Mouse (Mus musculus): Measurements from ENCODE around the gene 1700037H04Rik. TPM values are rescaled to one million over a fixed set of nuclear protein-coding genes. Genes with fewer than 3 reads are reported as not detected.

1700037H04Rik gene
- polyA plus RNA-seq, 1 experiment: 827 TPM

DNA sequence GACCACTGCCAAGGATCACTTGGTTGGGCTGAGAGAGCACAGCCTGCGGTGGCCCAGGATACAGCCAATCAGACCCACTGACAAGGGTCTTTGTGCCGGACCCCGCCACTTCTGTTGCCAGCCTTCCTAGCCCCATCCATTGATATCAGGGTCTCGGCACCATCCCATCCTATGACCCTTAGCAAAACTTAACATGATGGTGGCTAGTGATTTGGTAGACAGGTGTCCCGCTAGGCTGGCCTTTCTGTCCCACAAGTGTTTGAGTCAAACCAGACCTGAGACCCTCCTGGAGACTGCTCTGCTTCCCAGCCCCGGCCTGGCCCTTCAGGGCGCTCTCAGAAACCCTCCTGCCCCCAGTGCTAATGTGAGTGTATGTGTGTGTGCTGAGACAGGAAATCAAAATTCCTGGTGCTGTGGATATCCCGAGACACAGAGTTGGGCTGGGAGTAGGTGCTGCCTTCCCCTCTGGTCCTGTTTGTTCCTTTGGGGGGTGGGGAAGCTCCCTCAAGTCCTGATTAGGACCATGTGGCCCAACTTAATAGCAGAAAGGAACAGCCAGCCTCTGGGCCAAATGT, 25.0 kb downstream of the 1700037H04Rik start:
- H3K36me3 ChIP-seq (ENCODE audit: control insufficient read depth, insufficient read depth, low read length): no peaks in the 10 kb centered on the region
- no peak overlapping the region for H3K4me3 ChIP-seq (ENCODE audit: control insufficient read depth, low read depth, low read length)
- H3K27ac ChIP-seq (ENCODE audit: control insufficient read depth, insufficient read depth, low read depth, low read length): no peak overlapping the region
- no peaks in the 10 kb centered on the region for H3K27me3 ChIP-seq (ENCODE audit: control insufficient read depth, insufficient read depth, low read length)
- no peak for TF ChIP-seq CTCF (IDR thresholded peaks at IDR 0.05; ENCODE audit: control insufficient read depth, insufficient read depth, insufficient replicate concordance, low read depth, low read length)
- no peak for TF ChIP-seq POLR2A (IDR thresholded peaks at IDR 0.05; ENCODE audit: control insufficient read depth, low read depth, low read length)
- no peaks in the 10 kb centered on the region; the same call in 1 of the 2 replicates for H3K4me1 ChIP-seq (ENCODE audit: control insufficient read depth, insufficient read depth, low read length)

DNA sequence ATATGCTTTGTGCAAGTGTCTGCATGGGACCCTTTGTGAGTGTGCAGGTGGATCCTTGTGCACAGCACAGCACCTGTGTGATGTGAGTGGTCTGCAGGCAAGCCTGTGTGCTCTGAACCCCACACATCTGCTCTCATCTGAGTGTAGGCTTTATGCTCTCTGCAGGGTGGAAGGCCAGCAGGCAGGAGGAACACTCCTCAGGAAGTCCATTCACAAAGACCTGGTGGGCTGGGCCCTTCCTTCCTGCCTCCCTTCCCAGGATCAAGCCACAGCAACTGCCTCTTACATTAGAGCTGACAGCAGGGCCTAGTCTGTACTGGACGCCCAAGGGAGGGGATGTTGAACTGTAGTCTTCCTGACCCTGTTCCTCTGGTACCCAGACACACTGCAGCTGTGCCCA, 25.5 kb downstream of the 1700037H04Rik start:
- Histone ChIP-seq H3K36me3 (ENCODE audit: control insufficient read depth, insufficient read depth, low read length) (no peaks in the 10 kb centered on the region), H3K27ac (ENCODE audit: control insufficient read depth, insufficient read depth, low read depth, low read length) (no peak overlapping the region), H3K4me3 (ENCODE audit: control insufficient read depth, low read depth, low read length) (no peak overlapping the region), H3K27me3 (ENCODE audit: control insufficient read depth, insufficient read depth, low read length) (no peaks in the 10 kb centered on the region), H3K4me1 (ENCODE audit: control insufficient read depth, insufficient read depth, low read length) (no peaks in the 10 kb centered on the region; the same call in 1 of the 2 replicates)
- TF ChIP-seq CTCF (IDR thresholded peaks at IDR 0.05; ENCODE audit: control insufficient read depth, insufficient read depth, insufficient replicate concordance, low read depth, low read length) (no peak), POLR2A (IDR thresholded peaks at IDR 0.05; ENCODE audit: control insufficient read depth, low read depth, low read length) (no peak)

DNA sequence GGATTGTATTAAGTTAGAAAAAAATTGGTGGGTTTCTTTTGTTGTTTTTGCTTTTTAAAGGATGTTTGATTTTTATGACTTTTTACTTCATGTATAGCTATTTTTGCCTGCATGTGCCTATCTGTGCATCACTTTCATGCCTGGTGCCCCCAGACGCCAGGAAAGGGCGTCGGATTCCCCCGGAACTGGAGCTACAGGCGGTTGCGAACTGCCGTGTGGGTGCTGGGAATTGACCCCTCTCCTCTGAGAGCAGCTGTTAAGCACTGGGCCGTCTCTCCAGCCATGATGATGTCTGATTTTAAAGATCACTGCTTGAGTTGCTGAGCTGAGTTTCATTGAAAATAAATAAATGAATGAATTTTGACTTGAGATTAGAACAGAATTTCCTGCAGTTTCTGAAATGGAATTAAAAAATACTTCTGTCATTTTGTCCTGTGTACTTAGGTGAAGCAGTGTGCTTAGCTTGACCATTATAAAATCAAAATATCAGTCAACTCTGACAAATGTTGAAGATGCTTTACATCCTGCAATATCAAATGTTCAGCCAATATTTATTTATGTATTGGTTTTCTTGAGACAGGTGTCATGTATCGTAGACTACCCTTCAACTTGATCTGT, 26.8 kb downstream of the 1700037H04Rik start, which contains the start of gene Gm11037:
Gene Gm11037 (plus strand): TSS at position 568 of the 618 bp plus-strand sequence.
- Histone ChIP-seq H3K36me3 (ENCODE audit: control insufficient read depth, insufficient read depth, low read length) (no peaks in the 10 kb centered on the region), H3K27ac (ENCODE audit: control insufficient read depth, insufficient read depth, low read depth, low read length) (no peak within 1 kb of the TSS), H3K4me3 (ENCODE audit: control insufficient read depth, low read depth, low read length) (no peak within 1 kb of the TSS), H3K4me1 (ENCODE audit: control insufficient read depth, insufficient read depth, low read length) (no peaks in the 10 kb centered on the region), H3K27me3 (ENCODE audit: control insufficient read depth, insufficient read depth, low read length) (no peaks in the 10 kb centered on the region)
- TF ChIP-seq POLR2A (IDR thresholded peaks at IDR 0.05; ENCODE audit: control insufficient read depth, low read depth, low read length): no peak
- TF ChIP-seq CTCF (IDR thresholded peaks at IDR 0.05; ENCODE audit: control insufficient read depth, insufficient read depth, insufficient replicate concordance, low read depth, low read length): no peak

DNA sequence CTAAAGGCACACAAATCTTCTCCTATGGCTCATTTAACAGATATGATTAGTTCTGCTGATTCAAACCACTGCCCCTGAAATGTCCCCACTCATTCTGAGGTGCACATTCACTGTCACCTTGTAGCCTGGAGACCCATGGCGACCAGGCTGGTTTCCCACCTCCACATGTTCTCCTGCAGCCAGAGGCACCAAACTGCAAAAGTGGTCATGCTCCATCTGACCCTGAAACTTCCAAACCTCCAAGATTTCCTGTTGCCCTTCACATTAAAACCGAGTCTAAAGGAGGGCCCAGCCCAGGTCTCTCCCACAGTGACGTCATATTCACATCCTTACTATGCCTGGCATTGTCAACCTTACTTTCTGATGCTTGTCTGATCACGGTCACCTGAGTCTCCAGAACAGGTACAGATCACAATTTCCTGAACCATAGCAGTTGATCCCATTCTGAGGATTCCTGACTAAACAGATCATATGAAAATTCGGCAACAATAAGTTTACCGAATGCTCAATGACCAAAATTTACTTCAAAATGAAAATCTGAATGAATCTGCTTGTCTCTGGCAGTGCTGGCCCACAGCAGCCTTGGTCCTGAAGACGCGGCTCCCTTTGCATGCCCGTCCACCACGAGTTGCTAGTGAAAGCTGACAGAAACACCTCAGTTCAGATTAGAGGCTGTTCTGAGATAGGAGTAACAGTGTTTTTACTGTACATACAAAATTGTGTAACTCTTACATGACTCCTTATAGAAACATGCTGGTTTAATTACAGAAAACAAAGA, 27.6 kb downstream of the 1700037H04Rik start:
- TF ChIP-seq CTCF (IDR thresholded peaks at IDR 0.05; ENCODE audit: control insufficient read depth, insufficient read depth, insufficient replicate concordance, low read depth, low read length): no peak
- TF ChIP-seq POLR2A (IDR thresholded peaks at IDR 0.05; ENCODE audit: control insufficient read depth, low read depth, low read length): no peak
- H3K4me3 ChIP-seq (ENCODE audit: control insufficient read depth, low read depth, low read length): no peak overlapping the region
- H3K27ac ChIP-seq (ENCODE audit: control insufficient read depth, insufficient read depth, low read depth, low read length): no peak overlapping the region

DNA sequence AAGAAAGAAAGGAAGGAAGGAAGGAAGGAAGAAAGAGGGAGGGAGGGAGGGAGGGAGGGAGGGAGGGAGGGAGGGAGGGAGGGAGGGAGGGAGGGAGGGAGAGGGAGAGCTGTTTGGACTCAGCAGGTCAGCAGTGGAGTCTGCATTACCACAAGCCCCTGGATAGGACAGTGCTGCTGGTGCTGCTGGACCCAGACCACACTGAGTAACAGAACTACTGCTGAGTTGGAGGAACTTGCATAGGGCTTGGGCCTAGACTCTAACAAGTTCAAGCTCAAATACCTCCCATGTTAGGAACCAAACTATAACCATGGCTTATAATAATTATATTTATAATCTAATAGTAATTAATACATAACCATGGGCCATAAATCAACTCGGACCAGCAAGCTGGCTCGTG, 29.0 kb downstream of the 1700037H04Rik start:
- peaks cover 15% of the 10 kb centered on the region for H3K4me1 ChIP-seq (ENCODE audit: control insufficient read depth, insufficient read depth, low read length)

More for the DNA sequence above, 27.6 kb downstream of the 1700037H04Rik start:
- H3K27me3 ChIP-seq (ENCODE audit: control insufficient read depth, insufficient read depth, low read length): no peaks in the 10 kb centered on the region
- H3K4me1 ChIP-seq (ENCODE audit: control insufficient read depth, insufficient read depth, low read length): peaks cover 3% of the 10 kb centered on the region
- H3K36me3 ChIP-seq (ENCODE audit: control insufficient read depth, insufficient read depth, low read length): no peaks in the 10 kb centered on the region

DNA sequence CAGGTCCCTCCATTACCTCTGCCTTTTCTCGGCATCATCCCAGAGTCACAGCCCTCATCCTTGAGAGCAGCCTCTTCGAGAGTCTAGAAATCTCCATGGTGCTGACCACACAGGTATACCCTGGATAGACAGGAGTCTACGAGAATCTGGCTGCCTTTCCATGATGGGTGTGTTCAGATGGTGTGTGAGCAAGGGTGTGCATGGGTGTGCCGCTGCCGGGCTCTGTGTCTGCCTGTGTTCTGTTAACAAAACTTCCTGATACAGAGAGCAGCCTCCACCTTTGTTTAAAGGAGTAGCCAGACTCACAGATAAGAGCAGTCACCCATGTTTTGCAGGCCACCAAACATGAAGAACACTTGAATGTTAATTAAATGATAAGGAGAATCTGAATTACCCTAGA, 30.0 kb downstream of the 1700037H04Rik start:
- H3K27ac ChIP-seq (ENCODE audit: control insufficient read depth, insufficient read depth, low read depth, low read length): no peak overlapping the region
- H3K4me3 ChIP-seq (ENCODE audit: control insufficient read depth, low read depth, low read length): no peak overlapping the region
- no peak for TF ChIP-seq CTCF (IDR thresholded peaks at IDR 0.05; ENCODE audit: control insufficient read depth, insufficient read depth, insufficient replicate concordance, low read depth, low read length)
- TF ChIP-seq POLR2A (IDR thresholded peaks at IDR 0.05; ENCODE audit: control insufficient read depth, low read depth, low read length): no peak
- H3K27me3 ChIP-seq (ENCODE audit: control insufficient read depth, insufficient read depth, low read length): no peaks in the 10 kb centered on the region
- peaks cover 18% of the 10 kb centered on the region for H3K4me1 ChIP-seq (ENCODE audit: control insufficient read depth, insufficient read depth, low read length)
- no peaks in the 10 kb centered on the region for H3K36me3 ChIP-seq (ENCODE audit: control insufficient read depth, insufficient read depth, low read length)

More for the DNA sequence above, 29.0 kb downstream of the 1700037H04Rik start:
- TF ChIP-seq POLR2A (IDR thresholded peaks at IDR 0.05; ENCODE audit: control insufficient read depth, low read depth, low read length) (no peak), CTCF (IDR thresholded peaks at IDR 0.05; ENCODE audit: control insufficient read depth, insufficient read depth, insufficient replicate concordance, low read depth, low read length) (no peak)
- no peak overlapping the region for H3K4me3 ChIP-seq (ENCODE audit: control insufficient read depth, low read depth, low read length)
- no peaks in the 10 kb centered on the region for H3K27me3 ChIP-seq (ENCODE audit: control insufficient read depth, insufficient read depth, low read length)
- no peak overlapping the region for H3K27ac ChIP-seq (ENCODE audit: control insufficient read depth, insufficient read depth, low read depth, low read length)
- no peaks in the 10 kb centered on the region for H3K36me3 ChIP-seq (ENCODE audit: control insufficient read depth, insufficient read depth, low read length)

DNA sequence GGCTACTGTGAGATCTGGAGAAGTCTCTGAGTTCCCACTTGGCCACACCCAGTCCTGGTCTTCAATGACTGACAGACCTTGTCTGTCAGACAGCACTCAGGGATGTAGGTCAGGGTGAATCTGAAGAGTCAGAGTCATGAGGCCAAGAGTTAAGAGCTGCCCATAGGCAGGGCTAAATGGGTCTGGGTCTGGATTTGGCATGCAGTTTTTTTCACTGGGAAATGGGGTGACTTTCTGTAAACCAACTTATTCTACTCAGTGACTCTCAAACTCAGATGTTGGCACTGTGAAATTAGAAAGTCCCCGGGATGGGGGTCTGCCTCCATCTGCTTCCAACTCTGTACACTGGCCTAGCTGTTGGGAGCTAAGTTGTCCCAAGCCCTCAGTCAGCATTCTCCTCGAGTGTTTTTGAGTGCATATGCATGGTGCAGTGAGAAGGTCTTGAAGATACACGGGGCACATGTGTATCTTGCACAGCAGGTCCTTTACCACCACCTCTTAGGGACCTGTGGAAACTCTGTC, 31.2 kb downstream of the 1700037H04Rik start:
- Histone ChIP-seq H3K27ac (ENCODE audit: control insufficient read depth, insufficient read depth, low read depth, low read length) (no peak overlapping the region), H3K36me3 (ENCODE audit: control insufficient read depth, insufficient read depth, low read length) (no peaks in the 10 kb centered on the region), H3K4me3 (ENCODE audit: control insufficient read depth, low read depth, low read length) (no peak overlapping the region), H3K27me3 (ENCODE audit: control insufficient read depth, insufficient read depth, low read length) (no peaks in the 10 kb centered on the region), H3K4me1 (ENCODE audit: control insufficient read depth, insufficient read depth, low read length) (peaks cover 18% of the 10 kb centered on the region)
- TF ChIP-seq CTCF (IDR thresholded peaks at IDR 0.05; ENCODE audit: control insufficient read depth, insufficient read depth, insufficient replicate concordance, low read depth, low read length) (no peak), POLR2A (IDR thresholded peaks at IDR 0.05; ENCODE audit: control insufficient read depth, low read depth, low read length) (no peak)
